Mouse (Mus musculus) ES-Bruce4 (cell line): ENCODE measurements around the gene Rcbtb2.

ENCODE experiments used
- CTCF ChIP-seq: IDR thresholded peaks from one replicate; pipeline ENCODE4 v1.8.1; 2011; ENCODE audit warnings: low read depth, low read length
- POLR2A ChIP-seq: IDR thresholded peaks from one replicate; pipeline ENCODE4 v1.8.1; 2011; ENCODE audit warnings: low read length; ENCODE audit not compliant: insufficient read depth

DNA sequence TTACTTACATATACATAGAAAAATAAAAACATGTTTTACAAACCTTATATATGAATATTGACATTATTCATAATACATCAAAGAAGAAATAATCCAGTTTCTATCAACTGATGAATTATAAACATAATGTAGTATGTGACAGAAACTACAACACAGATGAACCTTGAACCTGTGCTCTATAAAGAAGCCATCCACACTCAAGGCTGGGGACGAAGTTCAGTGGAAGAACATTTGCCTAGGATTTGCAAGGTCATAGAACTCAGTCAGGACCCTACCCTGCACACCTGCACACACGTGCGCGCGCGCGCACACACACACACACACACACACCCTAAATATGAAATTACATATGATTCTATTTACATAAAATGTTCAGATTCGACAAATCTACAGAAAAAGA lies 87.4 kb downstream of the Rcbtb2 start:
- TF ChIP-seq POLR2A = no peak
- TF ChIP-seq CTCF = no peak
